Mouse (Mus musculus): ENCODE data around the gene Gm20388. TPM values are rescaled to one million over a fixed set of nuclear protein-coding genes. Genes with fewer than 3 reads are reported as not detected.

The Gm20388 gene
- polyA plus RNA-seq, 1 experiment from 2014 or later = 3.6 TPM

- no peak overlapping the region for H3K4me3 ChIP-seq
- H3K4me1 ChIP-seq = peaks cover 54% of the 10 kb centered on the region
- 49% methylated on average over 1 of the region's 1 CpGs for WGBS
- no peaks in the 10 kb centered on the region for H3K9me3 ChIP-seq
- H3K36me3 ChIP-seq (replicated peaks) = no peaks in the 10 kb centered on the region
- H3K27me3 ChIP-seq (replicated peaks; ENCODE audit: low read depth, poor library complexity, severe bottlenecking) = no peaks in the 10 kb centered on the region
- H3K27ac ChIP-seq (replicated peaks) = no peak overlapping the region
- DNase-seq (ENCODE audit: low spot score) = no peak
These were observed 130.2 kb downstream of the Gm20388 start for GRCm38 (mm10) chr8:120040861-120041260.

- Histone ChIP-seq H3K9me3 (no peaks in the 10 kb centered on the region), H3K36me3 (replicated peaks) (no peaks in the 10 kb centered on the region), H3K4me3 (no peak overlapping the region), H3K27me3 (replicated peaks; ENCODE audit: low read depth, poor library complexity, severe bottlenecking) (no peaks in the 10 kb centered on the region), H3K4me1 (peaks cover 55% of the 10 kb centered on the region), H3K27ac (replicated peaks) (peak overlapping the region; percentile 8; the same call in 1 of the 2 replicates)
- WGBS = 69% methylated on average over 10 of the region's 10 CpGs
- DNase-seq (ENCODE audit: low spot score) = no peak
These were observed 132.1 kb downstream of the Gm20388 start for GRCm38 (mm10) chr8:120042542-120043312.

- Histone ChIP-seq H3K4me1 (peaks cover 43% of the 10 kb centered on the region), H3K27ac (replicated peaks) (peak overlapping the region; percentile 44), H3K27me3 (replicated peaks; ENCODE audit: low read depth, poor library complexity, severe bottlenecking) (no peaks in the 10 kb centered on the region), H3K9me3 (no peaks in the 10 kb centered on the region), H3K36me3 (replicated peaks) (no peaks in the 10 kb centered on the region), H3K4me3 (no peak overlapping the region)
- DNase-seq (ENCODE audit: low spot score) = no peak
- 89% methylated on average over 8 of the region's 8 CpGs for WGBS
These were observed 134.3 kb downstream of the Gm20388 start for GRCm38 (mm10) chr8:120044907-120045306.

GRCm38 (mm10) chr8:120045471-120045870 is 134.8 kb downstream of the Gm20388 start:
- H3K9me3 ChIP-seq = no peaks in the 10 kb centered on the region
- H3K4me3 ChIP-seq = no peak overlapping the region
- WGBS = 33% methylated on average over 5 of the region's 5 CpGs
- peak; percentile 54 for DNase-seq (ENCODE audit: low spot score)
- H3K27ac ChIP-seq (replicated peaks) = peak overlapping the region; percentile 81
- no peaks in the 10 kb centered on the region for H3K27me3 ChIP-seq (replicated peaks; ENCODE audit: low read depth, poor library complexity, severe bottlenecking)
- H3K4me1 ChIP-seq = peaks cover 47% of the 10 kb centered on the region
- H3K36me3 ChIP-seq (replicated peaks) = no peaks in the 10 kb centered on the region

- no peaks in the 10 kb centered on the region for H3K27me3 ChIP-seq (replicated peaks; ENCODE audit: low read depth, poor library complexity, severe bottlenecking)
These were observed 135.8 kb downstream of the Gm20388 start for GRCm38 (mm10) chr8:120046258-120047020.

GRCm38 (mm10) chr8:120049949-120050348 is 139.3 kb downstream of the Gm20388 start:
- 66% methylated on average over 13 of the region's 13 CpGs for WGBS
- Histone ChIP-seq H3K4me3 (no peak overlapping the region), H3K9me3 (no peaks in the 10 kb centered on the region), H3K4me1 (peaks cover 44% of the 10 kb centered on the region), H3K27ac (replicated peaks) (0 out of 2 replicates have a peak overlapping the region, but pooled peaks have one; percentile 24), H3K27me3 (replicated peaks; ENCODE audit: low read depth, poor library complexity, severe bottlenecking) (no peaks in the 10 kb centered on the region), H3K36me3 (replicated peaks) (no peaks in the 10 kb centered on the region)
- peak; percentile 40 for DNase-seq (ENCODE audit: low spot score)

More at GRCm38 (mm10) chr8:120046258-120047020, 135.8 kb downstream of the Gm20388 start:
- DNase-seq (ENCODE audit: low spot score) = peak; percentile 33
- H3K27ac ChIP-seq (replicated peaks) = peak overlapping the region; percentile 81
- WGBS = 62% methylated on average over 14 of the region's 14 CpGs
- H3K36me3 ChIP-seq (replicated peaks) = no peaks in the 10 kb centered on the region
- H3K4me3 ChIP-seq = no peak overlapping the region
- peaks cover 56% of the 10 kb centered on the region for H3K4me1 ChIP-seq
- no peaks in the 10 kb centered on the region for H3K9me3 ChIP-seq

- no peaks in the 10 kb centered on the region for H3K9me3 ChIP-seq
- WGBS = 57% methylated on average over 10 of the region's 10 CpGs
- no peaks in the 10 kb centered on the region for H3K36me3 ChIP-seq (replicated peaks)
- H3K27ac ChIP-seq (replicated peaks) = 0 out of 2 replicates have a peak overlapping the region, but pooled peaks have one; percentile 24
- no peak for DNase-seq (ENCODE audit: low spot score)
- H3K4me3 ChIP-seq = no peak overlapping the region
- H3K4me1 ChIP-seq = peaks cover 40% of the 10 kb centered on the region
- H3K27me3 ChIP-seq (replicated peaks; ENCODE audit: low read depth, poor library complexity, severe bottlenecking) = no peaks in the 10 kb centered on the region
These were observed 139.7 kb downstream of the Gm20388 start for GRCm38 (mm10) chr8:120050376-120050775.

GRCm38 (mm10) chr8:120051006-120051405 is 140.4 kb downstream of the Gm20388 start:
- H3K36me3 ChIP-seq (replicated peaks) = no peaks in the 10 kb centered on the region

GRCm38 (mm10) chr8:120051908-120052307 is 141.3 kb downstream of the Gm20388 start:
- no peaks in the 10 kb centered on the region for H3K27me3 ChIP-seq (replicated peaks; ENCODE audit: low read depth, poor library complexity, severe bottlenecking)
- DNase-seq (ENCODE audit: low spot score) = no peak
- H3K27ac ChIP-seq (replicated peaks) = no peak overlapping the region
- H3K36me3 ChIP-seq (replicated peaks) = no peaks in the 10 kb centered on the region
- no peaks in the 10 kb centered on the region for H3K9me3 ChIP-seq
- 86% methylated on average over 4 of the region's 4 CpGs for WGBS
- no peak overlapping the region for H3K4me3 ChIP-seq
- peaks cover 24% of the 10 kb centered on the region for H3K4me1 ChIP-seq

More at GRCm38 (mm10) chr8:120051006-120051405, 140.4 kb downstream of the Gm20388 start:
- DNase-seq (ENCODE audit: low spot score) = no peak
- H3K9me3 ChIP-seq = no peaks in the 10 kb centered on the region
- no peak overlapping the region for H3K27ac ChIP-seq (replicated peaks)
- no peak overlapping the region for H3K4me3 ChIP-seq
- no peaks in the 10 kb centered on the region for H3K27me3 ChIP-seq (replicated peaks; ENCODE audit: low read depth, poor library complexity, severe bottlenecking)
- peaks cover 33% of the 10 kb centered on the region for H3K4me1 ChIP-seq
- WGBS = 69% methylated on average over 4 of the region's 4 CpGs

- H3K4me3 ChIP-seq = no peak overlapping the region
- 81% methylated on average over 8 of the region's 8 CpGs for WGBS
- no peak for DNase-seq (ENCODE audit: low spot score)
These were observed 141.7 kb downstream of the Gm20388 start for GRCm38 (mm10) chr8:120052318-120052717.

GRCm38 (mm10) chr8:120054833-120055232 is 144.2 kb downstream of the Gm20388 start:
- WGBS = 92% methylated on average over 3 of the region's 3 CpGs
- H3K27me3 ChIP-seq (replicated peaks; ENCODE audit: low read depth, poor library complexity, severe bottlenecking) = no peaks in the 10 kb centered on the region
- peaks cover 18% of the 10 kb centered on the region for H3K4me1 ChIP-seq
- H3K4me3 ChIP-seq = no peak overlapping the region
- no peaks in the 10 kb centered on the region for H3K36me3 ChIP-seq (replicated peaks)
- H3K9me3 ChIP-seq = no peaks in the 10 kb centered on the region
- no peak overlapping the region for H3K27ac ChIP-seq (replicated peaks)
- DNase-seq (ENCODE audit: low spot score) = no peak

More at GRCm38 (mm10) chr8:120052318-120052717, 141.7 kb downstream of the Gm20388 start:
- Histone ChIP-seq H3K27me3 (replicated peaks; ENCODE audit: low read depth, poor library complexity, severe bottlenecking) (no peaks in the 10 kb centered on the region), H3K9me3 (no peaks in the 10 kb centered on the region), H3K36me3 (replicated peaks) (no peaks in the 10 kb centered on the region), H3K4me1 (peaks cover 23% of the 10 kb centered on the region), H3K27ac (replicated peaks) (no peak overlapping the region)

- H3K27me3 ChIP-seq (replicated peaks; ENCODE audit: low read depth, poor library complexity, severe bottlenecking) = no peaks in the 10 kb centered on the region
- no peak for DNase-seq (ENCODE audit: low spot score)
- H3K4me1 ChIP-seq = peaks cover 3% of the 10 kb centered on the region; the same call in 1 of the 2 replicates
- no peaks in the 10 kb centered on the region for H3K9me3 ChIP-seq
- no peak overlapping the region for H3K27ac ChIP-seq (replicated peaks)
- 62% methylated on average over 2 of the region's 2 CpGs for WGBS
- H3K36me3 ChIP-seq (replicated peaks) = no peaks in the 10 kb centered on the region
- H3K4me3 ChIP-seq = no peak overlapping the region
These were observed 146.4 kb downstream of the Gm20388 start for GRCm38 (mm10) chr8:120057078-120057477.

All from embryonic facial prominence, embryonic 10.5 days (tissue).